Mouse (Mus musculus): ENCODE results near the gene Pde10a.

DNA sequence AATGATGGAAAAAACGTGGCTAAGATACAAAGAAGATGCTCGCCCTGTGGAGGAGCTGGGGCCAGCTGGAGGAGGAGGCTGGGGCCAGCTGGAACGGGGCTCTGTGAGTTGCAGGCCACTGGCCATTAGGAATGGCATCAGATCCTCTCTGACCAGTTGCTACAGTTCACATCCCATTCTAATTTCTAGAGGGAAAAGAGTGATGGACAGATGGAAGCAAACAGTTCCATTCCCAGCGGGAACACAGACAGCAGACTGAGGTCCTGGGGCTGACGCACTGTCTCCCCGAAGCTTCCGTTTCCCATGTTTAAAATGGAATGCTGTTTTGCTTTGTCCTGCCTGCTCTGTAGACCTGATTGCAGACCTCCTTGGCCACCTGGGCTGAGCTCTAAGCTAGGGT, 161.2 kb downstream of the Pde10a start:
- no peak for TF ChIP-seq POLR2A (IDR thresholded peaks at IDR 0.05; ENCODE audit: low read depth, low read length)
- no peak for TF ChIP-seq CTCF (IDR thresholded peaks at IDR 0.05; ENCODE audit: extremely low read depth, insufficient read depth, insufficient read length, insufficient replicate concordance)
